Mouse (Mus musculus) Muller cell, postnatal 12 days (primary cell): ENCODE measurements around the gene Uspl1.
A peak's percentile ranks its signal among the peaks of the same experiment; 100 is the strongest.
"Not testable (repeated sequence)": the region's sequence is repeated elsewhere in the genome, so short reads cannot be mapped to it uniquely, and the experiment has no call there.

ENCODE experiments used
- DNase-seq: peaks from one replicate; pipeline ENCODE4 v3.0.0-alpha.2; 2015; ENCODE audit errors: inconsistent ontology term

Uspl1 gene

DNA sequence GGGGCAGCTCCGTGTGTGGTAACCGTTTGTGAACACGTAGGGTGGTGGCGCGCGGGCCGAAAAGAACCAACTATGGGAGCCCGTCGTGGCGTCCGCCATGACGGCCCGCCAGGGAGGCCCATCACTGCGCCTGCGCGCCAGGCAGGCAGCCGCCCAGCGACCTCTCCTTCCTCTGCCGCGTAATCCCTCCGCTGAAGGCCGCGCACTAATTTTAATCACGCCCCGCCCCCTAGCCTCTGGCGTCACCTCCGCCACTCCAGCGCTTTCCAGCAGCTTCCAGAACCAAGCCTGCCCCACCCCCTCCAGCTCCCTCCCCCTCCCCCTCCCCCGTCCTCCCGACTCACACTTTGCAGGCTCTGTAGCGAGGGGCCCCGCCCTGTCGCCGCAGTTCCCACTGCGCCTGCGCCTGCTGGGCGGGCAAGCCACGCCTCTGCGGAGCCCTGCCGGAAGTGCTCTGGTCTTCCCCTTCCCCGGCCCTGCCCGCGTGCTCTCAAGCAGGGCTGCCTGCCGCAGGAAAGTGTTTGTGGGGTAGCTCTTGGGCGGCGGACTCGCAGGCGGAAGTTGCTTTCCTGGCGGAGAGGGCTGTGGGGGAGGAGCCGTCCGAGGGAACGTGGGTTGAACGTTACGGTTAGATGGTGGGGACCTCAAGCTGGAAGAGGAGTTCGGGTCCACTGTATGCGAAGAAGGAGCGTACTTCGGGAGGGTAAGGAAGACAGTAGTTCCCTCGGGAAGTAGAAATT is at the start of gene Uspl1, which contains the start of gene Hmgb1:
Gene Uspl1 (plus strand): TSS at position 247 of the 740 bp plus-strand sequence.
Gene Hmgb1 (minus strand): TSS at position 386 of the 740 bp plus-strand sequence.
- peak; percentile 99 for DNase-seq

- DNase-seq: no peak
Measured at GRCm38 (mm10) chr5:149134751-149135454, 49.2 kb upstream of the Uspl1 start.

- no peak for DNase-seq
Measured at GRCm38 (mm10) chr5:149135455-149136354, 48.4 kb upstream of the Uspl1 start.

DNA sequence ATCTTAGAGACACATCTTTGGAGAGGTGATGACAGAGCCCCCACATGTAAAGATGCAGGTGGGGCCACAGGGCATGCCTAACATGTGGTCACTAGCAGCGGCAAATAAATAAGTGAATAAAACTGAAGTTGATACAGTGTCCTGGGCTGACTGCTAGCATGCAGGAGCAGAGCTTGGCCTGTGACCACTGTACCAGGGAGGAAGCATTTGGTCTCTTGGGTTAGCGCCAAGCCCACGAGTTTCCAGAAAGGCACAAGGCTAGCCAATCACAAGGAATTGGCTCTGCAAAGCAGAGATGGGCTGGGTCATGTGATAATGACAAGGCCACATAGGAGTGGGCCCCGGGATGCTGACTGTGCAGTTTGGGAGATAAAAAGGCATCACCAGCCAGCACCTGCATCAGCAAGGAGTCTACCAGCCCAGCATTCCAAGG is 47.2 kb upstream of the Uspl1 start:
- DNase-seq: peak; percentile 35

DNA sequence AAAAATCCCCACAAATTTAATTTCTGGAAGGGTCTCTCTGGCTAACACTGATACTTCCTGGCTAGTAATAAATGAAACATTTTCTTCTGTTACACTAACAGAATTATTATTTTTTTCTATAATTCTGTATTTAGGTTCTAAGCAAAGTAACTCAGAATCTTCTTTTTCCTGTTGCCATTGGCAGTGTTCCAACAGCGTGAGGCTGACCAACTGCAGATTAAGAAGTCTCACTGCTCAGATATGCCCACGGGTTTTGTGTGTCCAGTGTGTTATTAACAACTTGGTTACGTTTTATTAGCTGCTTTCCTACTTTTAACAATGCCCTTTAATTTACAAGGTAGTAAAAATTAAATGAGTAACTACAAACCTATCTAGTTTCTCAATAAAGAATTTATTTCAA is 46.7 kb upstream of the Uspl1 start:
- DNase-seq: no peak

GRCm38 (mm10) chr5:149138087-149138486 is 46.1 kb upstream of the Uspl1 start:
- DNase-seq: not testable (repeated sequence)

DNA sequence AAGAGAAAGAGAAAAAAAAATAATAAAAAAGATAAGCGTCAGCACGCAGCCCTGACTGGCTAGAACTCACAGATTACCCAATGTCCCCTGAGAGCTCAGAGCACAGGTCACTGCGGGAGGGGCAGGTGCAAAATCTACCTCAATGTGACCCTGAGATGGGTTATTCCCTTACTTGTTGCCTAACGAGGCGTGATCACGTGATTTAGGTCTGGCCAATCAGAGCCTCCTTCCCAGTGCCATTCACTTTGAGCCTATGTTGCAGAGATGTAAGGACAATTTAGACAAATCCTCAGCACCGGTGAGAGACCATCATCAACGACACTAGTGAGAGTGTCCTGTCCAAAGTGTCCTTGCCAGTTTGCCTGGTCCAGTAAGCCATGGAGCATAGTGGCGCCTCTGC is 43.8 kb upstream of the Uspl1 start:
- DNase-seq: no peak

GRCm38 (mm10) chr5:149141155-149141554 is 43.0 kb upstream of the Uspl1 start:
- not testable (repeated sequence) for DNase-seq

DNA sequence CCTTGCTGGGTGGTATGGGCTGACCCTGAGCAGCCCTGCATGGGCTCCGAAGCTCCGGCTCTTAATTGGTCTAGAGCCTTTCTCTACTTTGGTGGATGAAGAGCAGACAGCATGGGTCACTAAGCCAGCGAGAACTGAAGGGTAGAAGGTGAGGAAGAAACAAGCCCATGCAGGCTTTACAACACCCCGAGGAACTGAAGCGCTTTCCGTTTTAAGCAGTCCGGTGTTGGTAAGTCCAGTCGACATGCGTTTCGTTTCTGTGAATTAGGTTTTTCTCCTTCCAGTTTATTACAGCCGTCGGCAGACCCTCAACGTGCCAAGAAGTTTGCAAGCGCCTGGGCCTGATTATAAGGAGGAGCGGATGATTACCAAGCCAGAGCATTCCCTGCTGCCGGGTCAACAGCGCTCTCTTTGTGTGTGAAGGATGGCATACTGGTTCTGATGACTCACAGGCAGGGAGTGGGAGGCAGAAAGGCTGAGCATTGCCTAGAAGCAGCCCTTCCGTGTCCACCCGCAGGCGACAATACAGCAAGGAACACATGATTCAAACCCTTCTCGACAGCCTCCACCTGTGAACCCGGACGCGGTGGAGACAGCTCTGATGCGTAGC is 40.3 kb upstream of the Uspl1 start:
- peak; percentile 92 for DNase-seq

DNA sequence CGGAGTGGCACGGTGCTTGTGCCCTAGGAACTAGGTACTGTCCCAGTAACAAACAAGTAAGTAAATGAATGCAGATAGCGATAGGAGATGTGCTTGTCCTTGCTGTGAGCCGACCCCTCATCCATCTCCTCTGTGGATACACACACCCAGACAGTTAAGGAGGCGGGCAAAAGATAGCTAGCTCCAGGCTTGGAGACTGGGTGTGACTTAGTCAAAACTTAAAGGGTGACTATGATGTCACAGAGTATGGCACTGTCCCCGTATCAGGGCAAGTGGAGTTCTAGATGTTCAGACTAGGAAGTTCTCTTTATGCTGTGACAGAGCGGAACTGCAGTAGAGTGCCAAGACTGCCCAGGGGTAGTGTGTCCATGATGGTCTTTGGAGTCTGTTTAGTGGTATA is 37.5 kb upstream of the Uspl1 start:
- no peak for DNase-seq

- DNase-seq: no peak
Measured at GRCm38 (mm10) chr5:149147386-149148000, 36.7 kb upstream of the Uspl1 start.

DNA sequence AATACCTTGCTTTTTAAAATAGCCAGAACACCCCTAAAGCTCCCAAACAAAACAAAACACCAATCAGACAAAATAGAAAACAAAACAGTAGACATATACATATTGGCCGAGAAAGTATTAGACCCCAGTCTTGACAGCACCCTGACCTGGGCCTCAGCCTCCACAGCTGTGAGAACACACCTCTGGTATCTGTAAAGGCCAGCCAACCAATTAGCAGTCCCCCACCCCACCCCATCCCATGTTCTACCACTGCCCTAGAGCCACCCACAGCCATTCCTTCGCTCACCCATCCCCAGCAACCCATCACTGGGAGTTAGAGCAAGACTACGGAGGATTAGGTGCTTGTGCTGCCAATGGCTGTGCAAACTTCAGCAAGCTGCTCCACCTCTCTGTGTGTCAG is 33.3 kb upstream of the Uspl1 start:
- no peak for DNase-seq

GRCm38 (mm10) chr5:149152063-149152773 is 31.9 kb upstream of the Uspl1 start:
- DNase-seq: peak; percentile 75

DNA sequence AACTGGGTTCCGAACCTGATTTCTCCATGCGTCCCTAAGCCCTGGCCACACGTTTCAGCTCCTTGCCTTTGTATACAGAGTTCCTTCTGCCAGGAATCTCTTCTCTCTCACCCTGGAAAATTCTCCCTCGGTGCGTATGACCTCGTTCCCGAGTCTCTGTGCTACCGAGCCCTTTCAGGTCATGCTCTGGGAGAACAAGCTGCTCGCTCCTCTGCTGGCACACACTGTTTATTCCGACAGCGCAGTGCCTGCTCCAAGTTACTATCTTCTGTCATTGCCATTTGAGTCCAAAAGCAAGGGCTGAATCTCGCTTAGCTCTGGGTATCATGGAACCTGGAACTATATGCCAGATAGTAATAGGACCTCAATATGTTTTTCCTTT is 31.4 kb upstream of the Uspl1 start:
- DNase-seq: no peak

DNA sequence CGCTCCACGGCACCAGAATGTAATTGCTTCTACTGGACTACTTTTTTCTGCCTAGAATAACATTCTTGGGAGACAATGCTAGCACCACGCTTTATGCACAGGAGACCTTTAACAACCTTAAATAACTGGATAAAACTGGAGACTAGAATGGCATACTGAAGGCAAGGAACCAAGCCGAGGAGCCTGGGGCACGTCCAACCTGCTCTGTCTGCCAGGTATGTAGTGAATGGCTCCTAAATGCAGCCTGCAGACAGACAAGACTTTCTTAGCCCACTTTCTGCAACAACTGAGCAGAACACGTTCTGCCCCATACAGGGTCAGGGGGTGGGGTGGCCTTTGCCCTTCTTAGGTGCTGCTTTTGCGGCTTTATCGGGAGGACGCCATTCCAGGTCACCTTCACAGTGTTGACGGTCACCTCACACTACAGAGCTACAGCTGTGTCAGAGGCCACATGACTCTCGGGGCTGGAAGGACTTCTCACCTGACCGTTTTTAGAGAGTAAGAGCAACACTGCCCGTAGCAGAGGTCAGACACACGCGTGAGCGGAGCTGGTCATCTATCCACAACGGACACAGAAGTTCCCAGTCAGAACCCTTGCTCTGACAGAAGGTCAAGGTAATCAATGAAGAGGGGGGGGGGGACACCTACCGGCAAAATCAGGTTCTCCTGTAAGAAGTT is 27.1 kb upstream of the Uspl1 start:
- no peak for DNase-seq

GRCm38 (mm10) chr5:149159021-149159420 is 25.1 kb upstream of the Uspl1 start:
- DNase-seq: no peak

GRCm38 (mm10) chr5:149160469-149160868 is 23.7 kb upstream of the Uspl1 start:
- peak; percentile 13 for DNase-seq

DNA sequence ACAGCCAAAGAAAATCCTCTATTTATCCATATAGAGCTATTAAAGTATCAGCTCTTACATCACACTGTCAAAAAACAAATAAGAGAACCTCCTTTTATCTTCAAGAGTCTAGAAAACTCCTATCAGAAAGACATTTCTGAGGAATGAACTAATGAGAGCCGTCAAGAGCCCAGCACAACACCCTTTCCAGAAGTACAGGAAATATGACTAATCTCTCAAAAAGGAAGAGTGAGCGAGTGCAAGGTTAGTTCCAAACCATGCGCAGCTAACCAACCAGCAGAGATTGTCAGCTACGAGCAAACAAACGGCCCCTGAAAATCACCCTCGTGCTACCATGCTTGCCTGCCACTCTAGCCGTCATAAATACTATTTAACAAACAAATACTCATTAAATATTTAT is 21.3 kb upstream of the Uspl1 start:
- no peak for DNase-seq

GRCm38 (mm10) chr5:149164881-149165280 is 19.3 kb upstream of the Uspl1 start:
- DNase-seq: no peak

- no peak for DNase-seq
Measured at GRCm38 (mm10) chr5:149166011-149166410, 18.1 kb upstream of the Uspl1 start.
